Mouse (Mus musculus): ENCODE data around the gene Rin3. TPM values are rescaled to one million over a fixed set of nuclear protein-coding genes. Genes with fewer than 3 reads are reported as not detected.
A peak's percentile ranks its signal among the peaks of the same experiment; 100 is the strongest.

Rin3 gene
- total RNA-seq, 2 experiments from 2014 or later = 4.5 to 30.2 TPM

GRCm38 (mm10) chr12:102361189-102362161, 78.6 kb downstream of the Rin3 start:
- ATAC-seq (replicated peaks; ENCODE audit: low FRiP score, low TSS enrichment, poor library complexity, severe bottlenecking) = no peak

DNA sequence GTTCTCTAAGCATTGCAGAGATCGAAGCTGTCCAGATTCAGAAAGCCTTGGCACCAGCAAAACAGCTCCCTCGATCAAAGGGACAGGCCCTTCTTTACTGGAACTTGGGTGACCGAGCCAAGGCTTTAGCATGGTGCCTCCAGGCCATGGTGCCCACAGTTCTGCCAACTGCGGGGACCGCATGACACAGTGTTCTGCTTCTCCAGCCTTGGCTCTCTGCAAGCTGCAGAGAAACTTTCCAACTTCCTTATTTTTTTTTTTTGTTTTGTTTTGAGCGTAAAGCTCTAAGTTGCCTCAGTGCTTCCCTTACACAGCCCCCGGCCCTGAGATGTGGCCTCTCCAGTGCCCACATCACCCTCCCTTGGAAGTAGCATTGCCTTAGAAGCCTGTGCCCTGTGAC, 82.2 kb downstream of the Rin3 start:
- ATAC-seq (replicated peaks; ENCODE audit: low FRiP score, low TSS enrichment, poor library complexity, severe bottlenecking) = no peak

- ATAC-seq (replicated peaks; ENCODE audit: low FRiP score, low TSS enrichment, poor library complexity, severe bottlenecking) = no peak
These were observed 83.4 kb downstream of the Rin3 start for GRCm38 (mm10) chr12:102366126-102366816.

DNA sequence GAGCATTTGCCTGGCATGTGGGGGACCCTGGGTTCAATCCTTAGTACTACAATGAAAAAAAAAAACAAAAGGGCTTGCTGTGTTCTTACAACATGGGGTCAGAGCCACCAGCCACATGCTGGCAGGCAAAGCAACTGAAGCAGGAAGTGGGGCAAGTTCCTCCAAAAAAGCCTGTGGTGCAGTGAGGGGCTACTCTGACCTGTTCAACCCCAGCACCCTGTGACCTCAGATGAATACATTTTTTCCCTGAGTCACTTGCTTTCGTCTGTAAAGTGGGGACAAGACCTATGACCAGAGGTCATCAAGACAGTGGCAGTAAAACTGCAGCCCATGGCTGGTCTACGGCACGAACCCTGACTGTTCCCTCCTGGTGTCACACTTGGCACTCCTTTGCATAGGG, 84.2 kb downstream of the Rin3 start:
- no peak for ATAC-seq (replicated peaks; ENCODE audit: low FRiP score, low TSS enrichment, poor library complexity, severe bottlenecking)

GRCm38 (mm10) chr12:102368066-102368465, 85.2 kb downstream of the Rin3 start:
- ATAC-seq (replicated peaks; ENCODE audit: low FRiP score, low TSS enrichment, poor library complexity, severe bottlenecking) = no peak

- ATAC-seq (replicated peaks; ENCODE audit: low FRiP score, low TSS enrichment, poor library complexity, severe bottlenecking) = no peak
These were observed 85.7 kb downstream of the Rin3 start for GRCm38 (mm10) chr12:102368556-102368955.

DNA sequence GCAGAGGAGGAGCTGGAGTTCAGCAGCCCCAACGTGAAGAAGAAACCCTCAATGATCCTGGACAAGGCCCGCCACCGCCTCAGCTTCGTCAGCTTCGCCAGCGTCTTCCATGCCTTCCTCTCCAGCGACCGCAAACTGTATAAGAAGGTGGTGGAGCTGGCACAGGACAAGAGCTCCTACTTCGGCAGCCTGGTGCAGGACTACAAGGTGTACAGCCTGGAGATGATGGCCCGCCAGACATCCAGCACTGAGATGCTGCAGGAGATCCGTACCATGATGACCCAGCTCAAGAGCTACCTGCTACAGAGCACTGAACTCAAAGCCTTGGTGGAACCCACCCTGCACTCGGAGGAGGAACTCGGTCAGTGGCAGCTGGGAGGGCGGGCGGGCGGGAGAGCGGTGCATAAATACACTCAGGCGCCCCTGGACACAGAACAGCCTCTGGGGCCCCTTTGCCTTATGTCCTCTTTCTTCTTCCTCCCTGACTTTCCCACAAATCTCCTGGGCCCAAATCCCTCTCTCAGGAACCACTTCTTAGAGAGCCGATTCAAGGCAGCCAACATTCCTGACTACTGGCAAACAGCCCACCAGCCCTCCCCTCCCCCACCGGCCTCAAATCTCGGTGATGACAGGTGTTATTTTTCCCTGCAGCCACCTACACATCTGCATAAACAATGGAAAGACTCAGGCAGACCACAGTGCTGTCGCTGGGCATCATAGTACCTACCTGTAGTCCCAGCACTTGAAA, 86.8 kb downstream of the Rin3 start:
- ATAC-seq (replicated peaks; ENCODE audit: low FRiP score, low TSS enrichment, poor library complexity, severe bottlenecking) = no peak

DNA sequence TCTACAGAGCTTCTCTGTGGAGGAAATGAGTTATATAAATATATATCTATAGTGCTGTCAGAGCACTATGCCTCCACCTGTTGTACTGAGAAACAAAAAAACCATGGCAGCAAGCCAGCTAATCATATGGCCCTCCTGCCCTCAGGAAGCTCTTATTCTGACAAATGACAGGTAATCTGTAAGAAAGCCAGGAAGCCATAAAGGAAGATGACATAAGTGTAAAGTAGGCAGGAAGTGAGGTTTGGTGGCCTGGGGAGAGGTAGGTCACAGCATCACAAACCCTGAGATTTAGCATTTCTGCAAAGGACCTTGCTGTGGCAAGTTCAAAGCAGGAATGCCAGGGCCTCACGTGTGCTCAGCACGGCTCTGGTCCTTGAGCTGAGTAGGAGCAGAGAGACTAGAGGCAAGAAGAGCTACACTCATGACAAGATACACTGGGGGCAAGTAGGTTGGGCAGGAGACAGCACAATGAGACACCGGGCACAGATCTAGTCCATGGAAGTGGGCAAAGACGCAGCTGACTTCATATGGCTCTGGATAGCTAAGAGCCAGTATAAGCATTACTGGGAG, 88.2 kb downstream of the Rin3 start:
- ATAC-seq (replicated peaks; ENCODE audit: low FRiP score, low TSS enrichment, poor library complexity, severe bottlenecking) = no peak

DNA sequence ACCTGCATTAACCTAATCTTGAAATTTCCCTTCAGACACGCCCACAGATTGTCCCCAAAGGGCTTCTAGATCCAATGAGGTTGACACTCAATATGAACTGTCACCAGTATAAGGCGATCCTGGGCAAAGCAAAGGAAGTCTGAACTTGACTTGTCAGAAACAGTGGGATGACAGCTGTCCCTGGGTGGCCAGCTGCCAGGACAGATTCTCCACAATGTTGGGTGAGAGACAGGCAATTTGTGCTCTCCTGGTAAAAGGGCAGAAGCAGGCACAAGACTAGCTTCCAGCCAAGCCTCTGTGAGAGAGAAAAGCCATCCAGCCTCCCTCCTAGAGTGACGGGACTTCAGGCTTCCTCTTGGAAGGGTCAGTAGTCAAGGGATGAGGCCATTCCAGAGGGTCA, 89.5 kb downstream of the Rin3 start:
- no peak for ATAC-seq (replicated peaks; ENCODE audit: low FRiP score, low TSS enrichment, poor library complexity, severe bottlenecking)

- no peak for ATAC-seq (replicated peaks; ENCODE audit: low FRiP score, low TSS enrichment, poor library complexity, severe bottlenecking)
These were observed 99.3 kb downstream of the Rin3 start for GRCm38 (mm10) chr12:102382180-102382579.

GRCm38 (mm10) chr12:102383288-102383687, 100.4 kb downstream of the Rin3 start:
- no peak for ATAC-seq (replicated peaks; ENCODE audit: low FRiP score, low TSS enrichment, poor library complexity, severe bottlenecking)

GRCm38 (mm10) chr12:102384819-102385218, 102.0 kb downstream of the Rin3 start:
- ATAC-seq (replicated peaks; ENCODE audit: low FRiP score, low TSS enrichment, poor library complexity, severe bottlenecking) = peak; percentile 70

DNA sequence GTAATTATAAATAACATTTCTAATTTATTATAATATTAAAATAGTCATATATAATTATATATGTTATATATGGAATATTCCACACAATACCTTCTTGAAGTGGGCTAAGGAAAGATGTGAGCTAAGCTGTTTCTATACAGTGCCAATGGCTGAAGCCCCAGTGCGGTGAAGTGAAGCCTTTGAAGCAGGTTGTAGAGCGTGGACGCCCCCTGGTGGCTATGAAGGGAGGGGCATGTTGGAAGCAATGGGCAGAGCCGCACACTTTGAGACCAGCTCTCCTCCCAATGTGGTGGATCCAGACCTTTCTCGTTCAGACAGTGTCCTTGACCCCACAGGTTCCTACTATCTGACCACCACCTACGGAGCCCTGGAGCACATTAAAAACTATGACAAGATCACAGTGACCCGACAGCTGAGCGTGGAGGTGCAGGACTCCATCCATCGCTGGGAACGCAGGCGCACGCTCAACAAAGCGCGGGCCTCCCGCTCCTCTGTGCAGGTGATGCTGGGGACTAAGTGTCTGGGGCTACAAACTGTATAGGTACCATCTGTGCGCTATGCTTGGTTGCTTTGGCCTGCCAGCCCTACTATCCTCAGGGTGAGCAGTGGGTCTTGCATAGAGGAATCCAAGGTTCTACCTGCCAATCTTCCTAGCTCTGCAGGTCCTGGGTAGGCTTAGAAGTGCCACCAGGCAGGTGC, 104.5 kb downstream of the Rin3 start:
- peak; percentile 80 for ATAC-seq (replicated peaks; ENCODE audit: low FRiP score, low TSS enrichment, poor library complexity, severe bottlenecking)

GRCm38 (mm10) chr12:102390042-102390441, 107.2 kb downstream of the Rin3 start:
- no peak for ATAC-seq (replicated peaks; ENCODE audit: low FRiP score, low TSS enrichment, poor library complexity, severe bottlenecking)

DNA sequence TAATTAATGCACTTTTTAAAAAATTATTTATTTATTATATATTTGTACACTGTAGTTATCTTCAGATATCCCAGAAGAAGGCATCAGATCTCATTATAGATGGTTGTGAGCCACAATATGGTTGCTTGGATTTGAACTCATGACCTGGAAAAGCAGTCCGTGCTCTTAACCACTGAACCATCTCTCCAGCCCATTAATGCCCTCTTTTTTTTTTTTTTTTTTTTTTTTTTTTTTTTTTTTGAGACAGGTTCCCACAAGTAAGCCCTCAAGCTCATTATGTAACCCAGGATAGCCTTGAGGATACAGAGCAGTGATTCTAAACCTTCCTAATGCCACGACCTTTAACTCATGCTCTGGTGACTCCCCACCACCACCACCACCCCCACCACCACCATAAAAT, 108.3 kb downstream of the Rin3 start:
- no peak for ATAC-seq (replicated peaks; ENCODE audit: low FRiP score, low TSS enrichment, poor library complexity, severe bottlenecking)

- peak; percentile 64; the same call in 1 of the 2 replicates for ATAC-seq (replicated peaks; ENCODE audit: low FRiP score, low TSS enrichment, poor library complexity, severe bottlenecking)
These were observed 109.1 kb downstream of the Rin3 start for GRCm38 (mm10) chr12:102391982-102392381.

- ATAC-seq (replicated peaks; ENCODE audit: low FRiP score, low TSS enrichment, poor library complexity, severe bottlenecking) = no peak
These were observed 111.6 kb downstream of the Rin3 start for GRCm38 (mm10) chr12:102394496-102394895.

DNA sequence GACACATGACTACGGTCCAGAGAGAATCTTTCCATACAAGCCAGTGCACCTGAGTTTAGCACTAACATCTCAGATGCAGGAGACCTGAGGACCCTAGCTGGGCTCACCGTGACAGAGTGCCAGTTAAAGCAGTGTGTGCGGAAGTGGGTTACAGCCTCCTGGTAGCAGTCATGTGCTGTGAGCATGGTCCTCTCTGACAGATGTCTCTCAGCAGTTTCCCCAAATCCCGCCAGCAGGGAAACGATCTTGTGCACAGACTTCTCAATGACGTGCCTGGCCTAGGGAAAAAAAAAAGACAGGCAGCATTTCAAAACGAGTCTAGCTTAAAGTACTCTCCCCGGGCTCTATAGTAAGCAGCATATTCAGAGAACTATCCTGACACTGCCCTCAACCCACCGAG, 112.7 kb downstream of the Rin3 start:
- no peak for ATAC-seq (replicated peaks; ENCODE audit: low FRiP score, low TSS enrichment, poor library complexity, severe bottlenecking)
